Mouse (Mus musculus): ENCODE results near the gene Suclg2. TPM values are rescaled to one million over a fixed set of nuclear protein-coding genes. Genes with fewer than 3 reads are reported as not detected.

The Suclg2 gene
- polyA plus RNA-seq, 1 experiment from 2014 or later: 103 TPM

DNA sequence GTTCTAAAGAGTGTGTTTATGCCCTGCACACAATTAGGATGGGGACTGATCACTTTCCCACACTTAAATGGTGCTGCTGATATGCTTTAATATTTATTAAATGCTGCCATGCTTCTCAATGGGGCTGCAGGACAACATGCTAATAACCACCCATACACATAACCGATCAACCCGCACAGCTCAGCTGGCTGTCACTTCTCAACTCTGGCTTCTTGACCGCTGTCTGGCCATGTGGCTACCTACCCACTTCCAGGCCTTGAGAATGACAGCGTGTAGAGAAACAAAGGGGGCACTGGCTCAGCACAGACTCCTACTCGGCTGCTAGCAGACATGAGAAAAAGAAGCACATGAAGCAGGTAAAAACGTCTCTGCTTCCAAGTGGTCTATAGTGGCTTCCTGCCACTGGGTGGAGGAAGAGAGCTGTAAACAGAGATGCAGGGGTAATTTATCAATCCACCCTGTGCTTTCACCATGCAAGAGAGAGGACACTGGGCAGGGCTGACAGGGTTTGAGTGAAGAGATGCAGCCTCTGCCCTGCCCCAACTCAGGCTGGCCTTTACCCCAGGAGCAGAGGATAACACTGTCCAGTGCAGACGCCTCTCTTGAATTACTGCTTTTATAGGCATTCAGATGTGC, 234.3 kb downstream of the Suclg2 start:
- Histone ChIP-seq H3K4me1 (replicated peaks; ENCODE audit: control insufficient read depth, insufficient read depth, low read length) (0 out of 2 replicates have a peak, but pooled peaks cover 4% of the 10 kb centered on the region), H3K4me3 (ENCODE audit: low read depth, low read length) (no peak overlapping the region), H3K9ac (ENCODE audit: low read length) (no peak overlapping the region), H3K27ac (ENCODE audit: low read depth) (no peak overlapping the region), H3K36me3 (ENCODE audit: control insufficient read depth, insufficient read depth, low read length) (no peaks in the 10 kb centered on the region), H3K27me3 (replicated peaks; ENCODE audit: control insufficient read depth, insufficient read depth, low read length) (no peaks in the 10 kb centered on the region), H3K4me2 (ENCODE audit: low read length) (no peak overlapping the region), H3K9me3 (ENCODE audit: control insufficient read depth, low read length) (no peaks in the 10 kb centered on the region)
- 0 out of 2 replicates have a peak, but pooled peaks have one; percentile 23 for ATAC-seq (replicated peaks; ENCODE audit: low FRiP score, low TSS enrichment, low read depth)
- DNase-seq (ENCODE audit: low spot score): peak; percentile 62
- WGBS: 51% methylated on average over 7 of the region's 7 CpGs

DNA sequence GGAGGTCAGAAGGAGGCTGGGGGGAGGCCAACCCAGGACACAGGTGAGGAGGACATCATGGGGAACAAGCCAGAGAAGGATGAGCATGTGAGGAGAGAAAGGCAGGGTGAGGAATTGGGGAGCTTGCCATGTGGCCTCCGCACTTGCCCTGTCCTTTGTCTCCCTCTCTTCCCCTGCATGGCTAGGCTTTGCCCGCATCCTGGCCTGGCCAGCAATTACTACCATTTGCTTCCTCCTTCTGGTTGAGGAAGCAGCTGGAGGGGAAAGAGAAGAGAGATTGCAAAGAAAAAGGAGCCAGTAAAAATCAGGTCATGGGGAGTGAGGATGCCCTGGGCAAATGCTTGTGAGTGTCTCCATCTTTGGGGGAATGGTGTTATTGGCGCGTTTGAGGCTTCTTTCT, 234.9 kb downstream of the Suclg2 start:
- Histone ChIP-seq H3K27me3 (replicated peaks; ENCODE audit: control insufficient read depth, insufficient read depth, low read length) (no peaks in the 10 kb centered on the region), H3K9ac (ENCODE audit: low read length) (no peak overlapping the region), H3K9me3 (ENCODE audit: control insufficient read depth, low read length) (no peaks in the 10 kb centered on the region), H3K36me3 (ENCODE audit: control insufficient read depth, insufficient read depth, low read length) (no peaks in the 10 kb centered on the region), H3K4me3 (ENCODE audit: low read depth, low read length) (no peak overlapping the region), H3K4me1 (replicated peaks; ENCODE audit: control insufficient read depth, insufficient read depth, low read length) (0 out of 2 replicates have a peak, but pooled peaks cover 4% of the 10 kb centered on the region), H3K4me2 (ENCODE audit: low read length) (no peak overlapping the region), H3K27ac (ENCODE audit: low read depth) (no peak overlapping the region)
- 90% methylated on average over 3 of the region's 4 CpGs for WGBS
- DNase-seq (ENCODE audit: low spot score) (peak; percentile 44), ATAC-seq (replicated peaks; ENCODE audit: low FRiP score, low TSS enrichment, low read depth) (no peak)

DNA sequence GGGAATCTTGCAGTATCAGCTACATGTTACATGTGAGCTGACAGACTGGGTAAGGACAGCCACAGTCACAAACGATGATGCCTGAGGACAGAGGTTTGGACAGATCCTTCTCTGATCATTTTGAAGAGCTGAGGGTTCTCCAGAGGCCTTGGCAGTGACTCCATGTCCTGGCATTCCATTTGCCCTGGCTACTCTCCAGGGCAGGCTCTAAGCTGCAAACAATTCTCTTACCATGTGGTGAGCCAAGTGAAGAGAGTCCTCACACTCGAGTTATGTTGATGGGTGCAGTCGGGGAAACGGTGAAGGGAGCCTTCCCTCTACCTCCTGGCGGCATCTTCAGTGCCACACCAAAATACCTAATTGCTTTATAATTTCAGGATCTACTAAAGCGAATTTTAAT, 235.5 kb downstream of the Suclg2 start:
- Histone ChIP-seq H3K9me3 (ENCODE audit: control insufficient read depth, low read length) (no peaks in the 10 kb centered on the region), H3K27ac (ENCODE audit: low read depth) (no peak overlapping the region), H3K36me3 (ENCODE audit: control insufficient read depth, insufficient read depth, low read length) (no peaks in the 10 kb centered on the region), H3K4me1 (replicated peaks; ENCODE audit: control insufficient read depth, insufficient read depth, low read length) (0 out of 2 replicates have a peak, but pooled peaks cover 4% of the 10 kb centered on the region), H3K9ac (ENCODE audit: low read length) (no peak overlapping the region), H3K4me3 (ENCODE audit: low read depth, low read length) (no peak overlapping the region), H3K4me2 (ENCODE audit: low read length) (no peak overlapping the region), H3K27me3 (replicated peaks; ENCODE audit: control insufficient read depth, insufficient read depth, low read length) (no peaks in the 10 kb centered on the region)
- ATAC-seq (replicated peaks; ENCODE audit: low FRiP score, low TSS enrichment, low read depth): no peak
- WGBS: 87% methylated on average over 6 of the region's 6 CpGs
- DNase-seq (ENCODE audit: low spot score): peak; percentile 45

DNA sequence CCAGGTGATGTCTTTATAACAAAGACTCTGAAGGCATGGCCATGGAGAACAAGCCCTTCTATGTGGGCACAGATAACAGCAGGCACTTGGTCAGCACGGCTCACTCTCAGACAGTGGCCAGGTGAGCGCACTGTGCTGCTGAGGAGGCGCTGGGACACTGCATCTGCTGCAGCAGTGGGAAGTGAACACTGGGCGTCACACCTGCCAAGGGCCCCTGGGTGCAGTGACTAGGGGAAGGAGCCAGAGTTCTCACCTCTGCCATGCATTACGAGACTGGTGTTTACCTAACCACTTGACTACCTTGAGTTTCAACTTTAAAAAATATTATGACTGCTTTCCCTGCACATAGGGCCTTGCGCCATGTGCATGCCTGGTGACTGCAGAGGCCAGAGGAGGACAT, 238.8 kb downstream of the Suclg2 start:
- H3K4me2 ChIP-seq (ENCODE audit: low read length): no peak overlapping the region
- ATAC-seq (replicated peaks; ENCODE audit: low FRiP score, low TSS enrichment, low read depth) (no peak), DNase-seq (ENCODE audit: low spot score) (no peak)
- no peaks in the 10 kb centered on the region for H3K36me3 ChIP-seq (ENCODE audit: control insufficient read depth, insufficient read depth, low read length)
- H3K9me3 ChIP-seq (ENCODE audit: control insufficient read depth, low read length): no peaks in the 10 kb centered on the region
- H3K9ac ChIP-seq (ENCODE audit: low read length): no peak overlapping the region
- H3K4me3 ChIP-seq (ENCODE audit: low read depth, low read length): no peak overlapping the region
- H3K27ac ChIP-seq (ENCODE audit: low read depth): no peak overlapping the region
- 0 out of 2 replicates have a peak, but pooled peaks cover 4% of the 10 kb centered on the region for H3K4me1 ChIP-seq (replicated peaks; ENCODE audit: control insufficient read depth, insufficient read depth, low read length)
- no peaks in the 10 kb centered on the region for H3K27me3 ChIP-seq (replicated peaks; ENCODE audit: control insufficient read depth, insufficient read depth, low read length)
- 96% methylated on average over 6 of the region's 6 CpGs for WGBS

DNA sequence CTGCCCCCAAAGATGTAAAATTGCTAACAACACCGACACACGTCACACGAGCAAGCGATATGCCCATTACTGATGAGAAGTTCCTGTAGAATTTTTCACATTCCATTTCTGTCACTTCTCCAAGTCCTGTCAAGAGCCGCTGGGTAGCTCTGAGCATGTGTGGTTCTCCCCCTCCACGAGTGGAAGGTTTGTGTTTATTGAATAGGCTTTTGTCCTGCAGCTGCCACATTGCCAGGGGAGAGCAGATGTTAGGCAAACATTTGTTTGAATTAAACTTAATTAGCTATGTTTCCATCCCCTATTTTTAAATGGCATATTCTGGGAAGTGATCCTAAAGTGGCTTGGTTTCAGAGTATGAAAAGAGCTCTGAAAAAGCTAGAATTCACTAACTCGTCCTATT, 249.1 kb downstream of the Suclg2 start:
- Histone ChIP-seq H3K4me1 (replicated peaks; ENCODE audit: control insufficient read depth, insufficient read depth, low read length) (0 out of 2 replicates have a peak, but pooled peaks cover 3% of the 10 kb centered on the region), H3K36me3 (ENCODE audit: control insufficient read depth, insufficient read depth, low read length) (no peaks in the 10 kb centered on the region), H3K9me3 (ENCODE audit: control insufficient read depth, low read length) (no peaks in the 10 kb centered on the region), H3K27me3 (replicated peaks; ENCODE audit: control insufficient read depth, insufficient read depth, low read length) (no peaks in the 10 kb centered on the region), H3K4me2 (ENCODE audit: low read length) (no peak overlapping the region), H3K4me3 (ENCODE audit: low read depth, low read length) (no peak overlapping the region), H3K9ac (ENCODE audit: low read length) (no peak overlapping the region), H3K27ac (ENCODE audit: low read depth) (peak overlapping the region; percentile 7; the same call in 1 of the 2 replicates)
- DNase-seq (ENCODE audit: low spot score) (no peak), ATAC-seq (replicated peaks; ENCODE audit: low FRiP score, low TSS enrichment, low read depth) (no peak)
- WGBS: 29% methylated on average over 7 of the region's 7 CpGs

DNA sequence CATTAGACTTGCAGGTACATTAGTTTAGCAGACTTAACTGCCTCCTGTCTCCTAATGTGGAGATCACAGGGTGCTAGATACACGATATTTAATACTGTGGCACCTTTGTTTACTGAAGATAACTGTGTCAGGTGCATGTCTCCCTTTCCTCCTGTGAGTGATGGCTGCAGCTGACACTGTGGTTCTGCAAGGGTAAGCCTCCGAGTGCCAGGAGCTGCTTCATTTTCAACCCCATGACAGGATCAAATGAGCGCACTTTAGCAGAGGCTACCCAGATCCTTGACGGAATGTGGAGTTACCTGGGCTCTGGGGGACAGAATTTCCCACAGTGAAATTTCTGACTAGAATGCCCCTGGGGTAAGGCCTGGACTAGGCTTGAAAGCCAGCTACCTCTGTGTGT, 253.3 kb downstream of the Suclg2 start:
- WGBS: 80% methylated on average over 4 of the region's 4 CpGs
- no peak for DNase-seq (ENCODE audit: low spot score)
- no peak overlapping the region for H3K4me2 ChIP-seq (ENCODE audit: low read length)
- no peak overlapping the region for H3K4me3 ChIP-seq (ENCODE audit: low read depth, low read length)
- H3K27ac ChIP-seq (ENCODE audit: low read depth): no peak overlapping the region
- H3K27me3 ChIP-seq (replicated peaks; ENCODE audit: control insufficient read depth, insufficient read depth, low read length): no peaks in the 10 kb centered on the region
- no peak for ATAC-seq (replicated peaks; ENCODE audit: low FRiP score, low TSS enrichment, low read depth)
- H3K36me3 ChIP-seq (ENCODE audit: control insufficient read depth, insufficient read depth, low read length): no peaks in the 10 kb centered on the region
- no peaks in the 10 kb centered on the region for H3K9me3 ChIP-seq (ENCODE audit: control insufficient read depth, low read length)
- H3K4me1 ChIP-seq (replicated peaks; ENCODE audit: control insufficient read depth, insufficient read depth, low read length): 0 out of 2 replicates have a peak, but pooled peaks cover 3% of the 10 kb centered on the region
- no peak overlapping the region for H3K9ac ChIP-seq (ENCODE audit: low read length)

DNA sequence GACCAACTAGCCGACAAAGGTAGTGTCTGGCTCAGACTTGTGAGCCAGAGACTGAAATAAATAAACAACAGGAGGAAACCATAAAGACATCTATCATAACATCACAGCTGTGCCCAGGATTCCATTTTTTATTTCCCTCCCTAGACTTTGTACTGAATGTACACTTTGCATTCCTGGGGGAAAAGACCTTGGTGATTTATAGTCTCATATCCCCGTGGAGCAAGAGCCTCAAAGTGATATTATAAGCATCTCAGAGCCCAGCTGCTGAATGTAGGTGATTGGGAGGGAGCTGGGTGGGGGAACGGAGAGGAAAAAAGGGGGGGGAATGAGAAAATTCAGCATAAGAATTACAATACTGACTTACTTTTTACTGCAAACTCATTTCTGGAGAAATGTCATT, 259.2 kb downstream of the Suclg2 start:
- Histone ChIP-seq H3K27me3 (replicated peaks; ENCODE audit: control insufficient read depth, insufficient read depth, low read length) (no peaks in the 10 kb centered on the region), H3K4me3 (ENCODE audit: low read depth, low read length) (no peak overlapping the region), H3K4me2 (ENCODE audit: low read length) (no peak overlapping the region), H3K9me3 (ENCODE audit: control insufficient read depth, low read length) (no peaks in the 10 kb centered on the region), H3K27ac (ENCODE audit: low read depth) (no peak overlapping the region), H3K4me1 (replicated peaks; ENCODE audit: control insufficient read depth, insufficient read depth, low read length) (no peaks in the 10 kb centered on the region; the same call in 1 of the 2 replicates), H3K9ac (ENCODE audit: low read length) (no peak overlapping the region), H3K36me3 (ENCODE audit: control insufficient read depth, insufficient read depth, low read length) (no peaks in the 10 kb centered on the region)
- DNase-seq (ENCODE audit: low spot score) (no peak), ATAC-seq (replicated peaks; ENCODE audit: low FRiP score, low TSS enrichment, low read depth) (no peak)
- 28% methylated on average over 3 of the region's 3 CpGs for WGBS

DNA sequence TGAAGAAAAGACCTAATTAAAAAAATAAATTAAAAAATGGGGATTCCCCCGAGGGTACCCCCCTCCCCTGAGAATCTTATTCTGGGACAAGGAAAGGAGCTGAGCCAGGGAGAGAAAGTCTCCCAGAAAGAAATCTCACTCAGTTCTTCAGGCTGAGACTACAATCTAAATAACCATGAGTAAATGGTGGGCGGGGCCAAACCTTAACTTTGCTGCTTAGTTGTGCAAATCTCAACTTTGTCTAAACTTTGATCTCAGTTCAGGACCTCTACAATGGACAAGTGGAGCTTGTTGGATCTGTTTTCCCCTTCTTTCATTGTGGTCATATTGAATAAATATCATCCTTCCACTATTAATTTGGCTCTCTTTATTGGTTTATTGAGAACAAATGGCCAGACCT, 272.4 kb downstream of the Suclg2 start:
- no peaks in the 10 kb centered on the region for H3K9me3 ChIP-seq (ENCODE audit: control insufficient read depth, low read length)
- no peak overlapping the region for H3K4me3 ChIP-seq (ENCODE audit: low read depth, low read length)
- H3K4me1 ChIP-seq (replicated peaks; ENCODE audit: control insufficient read depth, insufficient read depth, low read length): no peaks in the 10 kb centered on the region
- H3K9ac ChIP-seq (ENCODE audit: low read length): no peak overlapping the region
- H3K4me2 ChIP-seq (ENCODE audit: low read length): no peak overlapping the region
- no peaks in the 10 kb centered on the region for H3K36me3 ChIP-seq (ENCODE audit: control insufficient read depth, insufficient read depth, low read length)
- no peaks in the 10 kb centered on the region for H3K27me3 ChIP-seq (replicated peaks; ENCODE audit: control insufficient read depth, insufficient read depth, low read length)
- WGBS: 89% methylated on average over 2 of the region's 2 CpGs
- DNase-seq (ENCODE audit: low spot score) (no peak), ATAC-seq (replicated peaks; ENCODE audit: low FRiP score, low TSS enrichment, low read depth) (no peak)
- H3K27ac ChIP-seq (ENCODE audit: low read depth): no peak overlapping the region

DNA sequence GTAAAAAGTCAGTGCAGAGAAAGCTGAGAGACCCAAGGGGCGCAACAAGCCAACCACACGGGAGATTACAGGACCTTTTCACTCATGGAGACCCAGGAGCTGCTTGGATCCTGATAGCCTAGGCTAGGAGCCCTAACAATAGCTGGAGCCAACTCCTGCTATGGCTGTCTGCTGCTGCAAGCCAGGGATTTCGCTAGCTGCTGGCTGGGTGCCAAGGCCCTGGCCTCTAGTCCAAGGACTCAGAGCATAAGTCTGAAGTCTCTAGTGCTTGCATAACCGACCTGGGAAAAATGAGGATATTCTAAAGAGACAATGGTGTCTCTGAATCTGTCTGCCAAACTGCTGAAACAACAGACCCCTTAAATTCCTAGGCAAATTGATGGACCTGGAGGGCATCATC, 273.6 kb downstream of the Suclg2 start:
- ATAC-seq (replicated peaks; ENCODE audit: low FRiP score, low TSS enrichment, low read depth) (no peak), DNase-seq (ENCODE audit: low spot score) (no peak)
- H3K4me2 ChIP-seq (ENCODE audit: low read length): no peak overlapping the region
- H3K9me3 ChIP-seq (ENCODE audit: control insufficient read depth, low read length): no peaks in the 10 kb centered on the region
- no peaks in the 10 kb centered on the region for H3K36me3 ChIP-seq (ENCODE audit: control insufficient read depth, insufficient read depth, low read length)
- no peaks in the 10 kb centered on the region for H3K27me3 ChIP-seq (replicated peaks; ENCODE audit: control insufficient read depth, insufficient read depth, low read length)
- H3K27ac ChIP-seq (ENCODE audit: low read depth): no peak overlapping the region
- H3K4me3 ChIP-seq (ENCODE audit: low read depth, low read length): no peak overlapping the region
- H3K4me1 ChIP-seq (replicated peaks; ENCODE audit: control insufficient read depth, insufficient read depth, low read length): no peaks in the 10 kb centered on the region
- WGBS: 71% methylated on average over 4 of the region's 4 CpGs
- no peak overlapping the region for H3K9ac ChIP-seq (ENCODE audit: low read length)

Measured in intestine, embryonic 14.5 days (tissue).